Mouse (Mus musculus): ENCODE measurements around the gene Greb1. TPM values are rescaled to one million over a fixed set of nuclear protein-coding genes. Genes with fewer than 3 reads are reported as not detected.

Greb1 gene
- polyA plus RNA-seq, 2 experiments = 0.41 to 1.1 TPM

DNA sequence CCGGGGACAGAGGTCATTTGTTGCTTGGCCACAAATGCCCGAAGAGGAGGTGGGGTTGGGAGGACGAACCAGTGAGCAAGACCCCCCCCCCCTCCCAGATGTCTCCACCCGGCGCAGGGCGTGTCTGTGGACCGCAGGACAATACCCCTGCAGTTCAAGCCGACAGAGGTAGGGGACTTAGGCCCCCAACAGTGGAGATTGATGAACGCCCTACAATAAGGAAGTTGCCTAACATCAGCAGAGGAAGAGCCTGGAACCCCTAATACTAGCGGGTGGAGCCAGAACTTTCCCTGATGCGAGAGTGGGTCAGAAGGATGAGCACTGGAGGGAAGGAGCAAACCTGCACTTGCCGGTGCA, 251 bp upstream of the Greb1 start:
- no peak overlapping the region for H3K9ac ChIP-seq (replicated peaks)

DNA sequence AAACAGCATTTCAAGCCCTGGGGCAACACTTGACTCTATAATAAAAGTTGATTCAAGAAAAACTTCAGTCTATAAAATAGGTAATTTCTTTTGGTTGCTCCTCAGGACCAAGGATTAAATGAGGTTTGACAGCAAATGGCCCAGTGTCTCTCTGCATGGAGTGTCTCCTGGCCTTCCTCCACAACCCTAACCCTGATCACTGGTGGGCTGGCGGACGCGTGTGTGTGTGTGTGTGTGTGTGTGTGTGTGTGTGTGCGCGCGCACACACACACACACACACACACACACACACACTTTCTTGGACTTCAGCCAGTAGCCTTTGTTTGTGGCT, 793 bp downstream of the Greb1 start:
- H3K9ac ChIP-seq (replicated peaks) = no peak overlapping the region
- peaks cover 23% of the 10 kb centered on the region for H3K27me3 ChIP-seq (ENCODE audit: control insufficient read depth, insufficient read depth, low read length)

More for the DNA sequence above, 251 bp upstream of the Greb1 start:
- WGBS (ENCODE audit: insufficient replicate concordance) = 0% methylated on average over 12 of the region's 12 CpGs
- no peaks in the 10 kb centered on the region; a peak in 1 of 4 replicates for H3K4me1 ChIP-seq (replicated peaks; ENCODE audit: control insufficient read depth in 2 of 2, insufficient read depth in 2 of 2, low read length in 1 of 2)
- ATAC-seq (ENCODE audit: insufficient read depth) = peak; percentile 28; the same call in 1 of the 2 replicates
- H3K4me3 ChIP-seq (ENCODE audit: insufficient read depth in 1 of 2, low read depth in 2 of 2, low read length in 2 of 2) = peak overlapping the region; percentile 45 to 54
- H3K4me2 ChIP-seq (ENCODE audit: low read depth) = peak overlapping the region; percentile 50
- no peak overlapping the region for H3K27ac ChIP-seq
- DNase-seq (ENCODE audit: low read depth in 3 of 3, low spot score in 3 of 3) = no peak
- no peaks in the 10 kb centered on the region for H3K36me3 ChIP-seq (replicated peaks; ENCODE audit: control insufficient read depth, insufficient read depth, low read depth)
- no peaks in the 10 kb centered on the region for H3K9me3 ChIP-seq (ENCODE audit: control insufficient read depth, low read length)
- TF ChIP-seq EP300 (IDR thresholded peaks at IDR 0.05; ENCODE audit: low read depth) (no peak), CTCF (IDR thresholded peaks at IDR 0.05; ENCODE audit: low read depth) (no peak)
- H3K27me3 ChIP-seq (ENCODE audit: control insufficient read depth, insufficient read depth, low read length) = peaks cover 23% of the 10 kb centered on the region

GRCm38 (mm10) chr12:16798894-16799293, 1.8 kb downstream of the Greb1 start:
- Histone ChIP-seq H3K36me3 (replicated peaks; ENCODE audit: control insufficient read depth, insufficient read depth, low read depth) (no peaks in the 10 kb centered on the region), H3K4me1 (replicated peaks; ENCODE audit: control insufficient read depth in 2 of 2, insufficient read depth in 2 of 2, low read length in 1 of 2) (no peaks in the 10 kb centered on the region; a peak in 1 of 4 replicates), H3K27ac (no peak overlapping the region), H3K4me2 (ENCODE audit: low read depth) (peak overlapping the region; percentile 50; the same call in 1 of the 2 replicates), H3K9ac (replicated peaks) (no peak overlapping the region), H3K9me3 (ENCODE audit: control insufficient read depth, low read length) (no peaks in the 10 kb centered on the region), H3K27me3 (ENCODE audit: control insufficient read depth, insufficient read depth, low read length) (peaks cover 23% of the 10 kb centered on the region), H3K4me3 (ENCODE audit: insufficient read depth in 1 of 2, low read depth in 2 of 2, low read length in 2 of 2) (no peak overlapping the region)
- ATAC-seq (ENCODE audit: insufficient read depth) = no peak
- 65% methylated on average over 3 of the region's 3 CpGs for WGBS (ENCODE audit: insufficient replicate concordance)
- no peak for DNase-seq (ENCODE audit: low read depth in 3 of 3, low spot score in 3 of 3)
- TF ChIP-seq EP300 (IDR thresholded peaks at IDR 0.05; ENCODE audit: low read depth) = no peak
- no peak for TF ChIP-seq CTCF (IDR thresholded peaks at IDR 0.05; ENCODE audit: low read depth)

More for the DNA sequence above, 793 bp downstream of the Greb1 start:
- ATAC-seq (ENCODE audit: insufficient read depth) (no peak; the same call in 1 of the 2 replicates), DNase-seq (ENCODE audit: low read depth in 3 of 3, low spot score in 3 of 3) (no peak)
- H3K9me3 ChIP-seq (ENCODE audit: control insufficient read depth, low read length) = no peaks in the 10 kb centered on the region
- H3K27ac ChIP-seq = no peak overlapping the region
- H3K4me2 ChIP-seq (ENCODE audit: low read depth) = peak overlapping the region; percentile 50
- WGBS (ENCODE audit: insufficient replicate concordance) = 23% methylated on average over 6 of the region's 6 CpGs
- no peaks in the 10 kb centered on the region for H3K36me3 ChIP-seq (replicated peaks; ENCODE audit: control insufficient read depth, insufficient read depth, low read depth)
- H3K4me1 ChIP-seq (replicated peaks; ENCODE audit: control insufficient read depth in 2 of 2, insufficient read depth in 2 of 2, low read length in 1 of 2) = no peaks in the 10 kb centered on the region; a peak in 1 of 4 replicates
- peak overlapping the region; percentile 45 to 54; a peak in 3 of 4 replicates for H3K4me3 ChIP-seq (ENCODE audit: insufficient read depth in 1 of 2, low read depth in 2 of 2, low read length in 2 of 2)
- TF ChIP-seq CTCF (IDR thresholded peaks at IDR 0.05; ENCODE audit: low read depth) = no peak
- TF ChIP-seq EP300 (IDR thresholded peaks at IDR 0.05; ENCODE audit: low read depth) = no peak

GRCm38 (mm10) chr12:16795781-16796180, 4.9 kb downstream of the Greb1 start:
- WGBS (ENCODE audit: insufficient replicate concordance) = 47% methylated on average over 3 of the region's 3 CpGs
- Histone ChIP-seq H3K4me2 (ENCODE audit: low read depth) (no peak overlapping the region), H3K27me3 (ENCODE audit: control insufficient read depth, insufficient read depth, low read length) (peaks cover 15% of the 10 kb centered on the region), H3K9ac (replicated peaks) (no peak overlapping the region), H3K4me3 (ENCODE audit: insufficient read depth in 1 of 2, low read depth in 2 of 2, low read length in 2 of 2) (no peak overlapping the region), H3K36me3 (replicated peaks; ENCODE audit: control insufficient read depth, insufficient read depth, low read depth) (no peaks in the 10 kb centered on the region), H3K27ac (no peak overlapping the region), H3K9me3 (ENCODE audit: control insufficient read depth, low read length) (no peaks in the 10 kb centered on the region), H3K4me1 (replicated peaks; ENCODE audit: control insufficient read depth in 2 of 2, insufficient read depth in 2 of 2, low read length in 1 of 2) (no peaks in the 10 kb centered on the region)
- DNase-seq (ENCODE audit: low read depth in 3 of 3, low spot score in 3 of 3) (no peak), ATAC-seq (ENCODE audit: insufficient read depth) (no peak)
- no peak for TF ChIP-seq EP300 (IDR thresholded peaks at IDR 0.05; ENCODE audit: low read depth)
- no peak for TF ChIP-seq CTCF (IDR thresholded peaks at IDR 0.05; ENCODE audit: low read depth)

- no peaks in the 10 kb centered on the region for H3K36me3 ChIP-seq (replicated peaks; ENCODE audit: control insufficient read depth, insufficient read depth, low read depth)
- DNase-seq (ENCODE audit: low read depth in 3 of 3, low spot score in 3 of 3) (no peak), ATAC-seq (ENCODE audit: insufficient read depth) (no peak)
- H3K27me3 ChIP-seq (ENCODE audit: control insufficient read depth, insufficient read depth, low read length) = no peaks in the 10 kb centered on the region
- no peaks in the 10 kb centered on the region for H3K9me3 ChIP-seq (ENCODE audit: control insufficient read depth, low read length)
- 73% methylated on average over 4 of the region's 4 CpGs for WGBS (ENCODE audit: insufficient replicate concordance)
- H3K27ac ChIP-seq = no peak overlapping the region
- H3K4me1 ChIP-seq (replicated peaks; ENCODE audit: control insufficient read depth in 2 of 2, insufficient read depth in 2 of 2, low read length in 1 of 2) = no peaks in the 10 kb centered on the region; a peak in 1 of 4 replicates
- TF ChIP-seq EP300 (IDR thresholded peaks at IDR 0.05; ENCODE audit: low read depth) = no peak
- no peak for TF ChIP-seq CTCF (IDR thresholded peaks at IDR 0.05; ENCODE audit: low read depth)
- no peak overlapping the region for H3K9ac ChIP-seq (replicated peaks)
- no peak overlapping the region for H3K4me2 ChIP-seq (ENCODE audit: low read depth)
- H3K4me3 ChIP-seq (ENCODE audit: insufficient read depth in 1 of 2, low read depth in 2 of 2, low read length in 2 of 2) = no peak overlapping the region
These were observed 7.3 kb downstream of the Greb1 start for GRCm38 (mm10) chr12:16793371-16793770.

All from liver, embryonic 14.5 days (tissue).